Mouse (Mus musculus): ENCODE measurements around the gene Klhl4. TPM values are rescaled to one million over a fixed set of nuclear protein-coding genes. Genes with fewer than 3 reads are reported as not detected.

Gene Klhl4
- 7.0 and 9.1 TPM in 2 replicates for total RNA-seq (2014; rRNA removed)
- polyA plus RNA-seq (2015; fragmentation: Nextera tagmentation; extraction: Ambion mirVana): 9.1 and 10.2 TPM in 2 replicates

- Histone ChIP-seq H3K9me3 (ENCODE audit: low read length) (no peaks in the 10 kb centered on the region), H3K9ac (replicated peaks; ENCODE audit: low read length) (peak within 1 kb of the TSS; percentile 33), H3K4me1 (ENCODE audit: insufficient read depth, low read length) (no peaks in the 10 kb centered on the region), H3K4me2 (ENCODE audit: low read depth, low read length) (peak within 1 kb of the TSS; percentile 54), H3K27me3 (ENCODE audit: insufficient read depth, low read length) (no peaks in the 10 kb centered on the region), H3K4me3 (ENCODE audit: low read length) (peak within 1 kb of the TSS; percentile 36), H3K27ac (peak within 1 kb of the TSS; percentile 66; the same call in 1 of the 2 replicates), H3K36me3 (ENCODE audit: insufficient read depth, low read length) (no peaks in the 10 kb centered on the region)
- peak; percentile 64 for DNase-seq (ENCODE audit: low spot score)
- WGBS: 39% methylated on average over 14 of the region's 14 CpGs
- peak; percentile 91 for ATAC-seq
- no peak for TF ChIP-seq CTCF (IDR thresholded peaks at IDR 0.05; ENCODE audit: low read depth)
Measured at GRCm38 (mm10) chrX:114473782-114474731, at the start of gene Klhl4. Klhl4 (plus strand) TSS chrX:114474333.

GRCm38 (mm10) chrX:114484153-114484552 is 10.0 kb downstream of the Klhl4 start:
- DNase-seq (ENCODE audit: low spot score) (no peak), ATAC-seq (no peak)
- Histone ChIP-seq H3K9ac (replicated peaks; ENCODE audit: low read length) (no peak overlapping the region), H3K9me3 (ENCODE audit: low read length) (no peaks in the 10 kb centered on the region), H3K4me1 (ENCODE audit: insufficient read depth, low read length) (no peaks in the 10 kb centered on the region), H3K4me3 (ENCODE audit: low read length) (no peak overlapping the region), H3K27me3 (ENCODE audit: insufficient read depth, low read length) (no peaks in the 10 kb centered on the region), H3K4me2 (ENCODE audit: low read depth, low read length) (no peak overlapping the region), H3K36me3 (ENCODE audit: insufficient read depth, low read length) (no peaks in the 10 kb centered on the region), H3K27ac (no peak overlapping the region)
- TF ChIP-seq CTCF (IDR thresholded peaks at IDR 0.05; ENCODE audit: low read depth): no peak

DNA sequence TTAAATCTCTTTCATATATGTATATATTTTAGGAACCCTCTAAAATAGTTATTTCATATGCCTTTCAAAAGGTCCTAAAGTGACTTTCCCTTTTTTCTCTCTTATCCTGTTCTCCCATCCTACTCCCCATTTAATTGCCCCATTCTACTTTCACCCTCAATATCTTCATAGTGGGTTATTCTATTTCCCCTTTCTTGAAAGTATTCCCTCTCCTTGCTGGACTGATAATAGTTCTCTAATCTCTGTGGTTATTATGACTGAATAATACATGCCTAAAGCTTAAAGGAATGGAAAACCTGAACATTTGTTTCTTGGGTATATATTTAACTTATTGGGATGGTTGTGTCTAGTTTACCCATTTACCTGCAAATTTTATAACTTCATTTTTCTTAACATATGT is 12.6 kb downstream of the Klhl4 start:
- H3K9me3 ChIP-seq (ENCODE audit: low read length): no peaks in the 10 kb centered on the region
- H3K4me1 ChIP-seq (ENCODE audit: insufficient read depth, low read length): no peaks in the 10 kb centered on the region
- DNase-seq (ENCODE audit: low spot score): no peak
- H3K36me3 ChIP-seq (ENCODE audit: insufficient read depth, low read length): no peaks in the 10 kb centered on the region
- no peak overlapping the region for H3K4me3 ChIP-seq (ENCODE audit: low read length)
- no peak for ATAC-seq
- H3K9ac ChIP-seq (replicated peaks; ENCODE audit: low read length): no peak overlapping the region
- H3K27me3 ChIP-seq (ENCODE audit: insufficient read depth, low read length): no peaks in the 10 kb centered on the region
- no peak overlapping the region for H3K4me2 ChIP-seq (ENCODE audit: low read depth, low read length)
- no peak overlapping the region for H3K27ac ChIP-seq
- no peak for TF ChIP-seq CTCF (IDR thresholded peaks at IDR 0.05; ENCODE audit: low read depth)

GRCm38 (mm10) chrX:114558141-114558540 is 84.0 kb downstream of the Klhl4 start:
- Histone ChIP-seq H3K27ac (no peak overlapping the region), H3K9ac (replicated peaks; ENCODE audit: low read length) (no peak overlapping the region), H3K4me1 (ENCODE audit: insufficient read depth, low read length) (no peaks in the 10 kb centered on the region), H3K4me3 (ENCODE audit: low read length) (no peak overlapping the region), H3K9me3 (ENCODE audit: low read length) (no peaks in the 10 kb centered on the region), H3K4me2 (ENCODE audit: low read depth, low read length) (no peak overlapping the region), H3K27me3 (ENCODE audit: insufficient read depth, low read length) (no peaks in the 10 kb centered on the region), H3K36me3 (ENCODE audit: insufficient read depth, low read length) (no peaks in the 10 kb centered on the region)
- peak; percentile 70 for DNase-seq (ENCODE audit: low spot score)
- no peak for ATAC-seq
- WGBS: 35% methylated on average over 3 of the region's 3 CpGs
- TF ChIP-seq CTCF (IDR thresholded peaks at IDR 0.05; ENCODE audit: low read depth): peak; percentile 49

- no peaks in the 10 kb centered on the region for H3K27me3 ChIP-seq (ENCODE audit: insufficient read depth, low read length)
- no peaks in the 10 kb centered on the region for H3K36me3 ChIP-seq (ENCODE audit: insufficient read depth, low read length)
- no peak overlapping the region for H3K9ac ChIP-seq (replicated peaks; ENCODE audit: low read length)
- H3K4me2 ChIP-seq (ENCODE audit: low read depth, low read length): no peak overlapping the region
- no peak overlapping the region for H3K4me3 ChIP-seq (ENCODE audit: low read length)
- H3K27ac ChIP-seq: no peak overlapping the region
- no peaks in the 10 kb centered on the region for H3K9me3 ChIP-seq (ENCODE audit: low read length)
- DNase-seq (ENCODE audit: low spot score) (peak; percentile 49), ATAC-seq (no peak)
- peak; percentile 66 for TF ChIP-seq CTCF (IDR thresholded peaks at IDR 0.05; ENCODE audit: low read depth)
- WGBS: 51% methylated on average over 1 of the region's 1 CpGs
- no peaks in the 10 kb centered on the region for H3K4me1 ChIP-seq (ENCODE audit: insufficient read depth, low read length)
Measured at GRCm38 (mm10) chrX:114582311-114582710, 108.2 kb downstream of the Klhl4 start.
